Mouse (Mus musculus): ENCODE data around the gene Fyco1.
"Not testable (repeated sequence)": the region's sequence is repeated elsewhere in the genome, so short reads cannot be mapped to it uniquely, and the experiment has no call there.

The Fyco1 gene

GRCm38 (mm10) chr9:123749687-123750086, 102.0 kb downstream of the Fyco1 start:
- DNase-seq (ENCODE audit: low read depth, low spot score) = not testable (repeated sequence)

- DNase-seq (ENCODE audit: low read depth, low spot score) = no peak
Measured at GRCm38 (mm10) chr9:123740799-123741198, 110.9 kb downstream of the Fyco1 start.

Measured in c-Kit-negative CD71-positive TER-119-positive erythroid progenitor cells, embryonic 14.5 days (primary cell).